Mouse (Mus musculus) gonadal fat pad, adult 2 months (tissue): ENCODE results near the gene Aadac. TPM values are rescaled to one million over a fixed set of nuclear protein-coding genes. Genes with fewer than 3 reads are reported as not detected.

Source experiments
- DNase-seq: peaks from one replicate; pipeline ENCODE4 v3.0.0-alpha.2; 2012; ENCODE audit warnings: low read depth
- polyA plus RNA-seq: library from polyadenylated mRNA; depleted of rRNA; stranded (reverse); fragments of >200 nt; gene quantifications from 2 replicates; pipeline ENCODE4 v1.2.3, GENCODE M21; 2012; rRNA removed

Gene Aadac
- polyA plus RNA-seq, result 0.92 and 2.1 TPM in 2 replicates

DNA sequence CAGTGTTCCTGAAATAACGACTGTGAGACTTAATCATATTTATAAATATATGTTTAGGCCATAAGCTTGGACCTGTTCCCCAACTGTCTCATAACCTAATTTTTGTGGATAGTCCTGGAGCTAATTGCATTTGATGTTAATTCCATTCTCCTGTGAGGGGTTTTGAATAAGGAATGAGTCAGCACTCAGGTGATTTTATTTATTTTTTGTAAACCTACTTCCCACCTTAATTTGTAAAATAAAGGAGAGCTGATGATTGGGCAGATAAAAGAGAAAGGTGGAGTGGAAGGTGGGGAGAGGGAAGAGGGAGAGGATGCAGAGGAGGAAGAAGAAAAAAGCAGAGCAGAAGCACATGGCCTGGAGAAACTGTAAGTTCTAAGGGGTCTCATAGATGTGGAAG, at the start of gene Aadac:
Gene Aadac (plus strand): TSS at position 301 of the 400 bp plus-strand sequence.
- no peak for DNase-seq

DNA sequence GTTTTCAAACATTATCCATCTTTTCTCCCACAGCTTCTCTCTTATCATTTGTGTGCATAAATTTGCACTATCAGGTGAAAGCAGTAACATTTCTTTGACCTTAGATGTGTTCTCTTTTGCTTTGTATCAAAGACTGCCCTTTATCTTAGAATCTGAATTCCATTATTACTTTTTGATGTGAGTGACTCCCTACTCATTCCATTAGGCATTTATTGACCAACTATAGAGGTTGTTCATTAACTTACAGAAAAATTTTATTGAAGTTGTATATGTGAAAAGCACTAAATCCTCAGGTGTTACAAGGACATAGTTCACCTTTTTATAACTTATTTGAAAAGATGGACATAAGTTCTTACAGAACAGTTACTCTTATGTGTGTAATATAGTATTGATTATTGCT, 21.9 kb upstream of the Aadac start:
- DNase-seq, result no peak

DNA sequence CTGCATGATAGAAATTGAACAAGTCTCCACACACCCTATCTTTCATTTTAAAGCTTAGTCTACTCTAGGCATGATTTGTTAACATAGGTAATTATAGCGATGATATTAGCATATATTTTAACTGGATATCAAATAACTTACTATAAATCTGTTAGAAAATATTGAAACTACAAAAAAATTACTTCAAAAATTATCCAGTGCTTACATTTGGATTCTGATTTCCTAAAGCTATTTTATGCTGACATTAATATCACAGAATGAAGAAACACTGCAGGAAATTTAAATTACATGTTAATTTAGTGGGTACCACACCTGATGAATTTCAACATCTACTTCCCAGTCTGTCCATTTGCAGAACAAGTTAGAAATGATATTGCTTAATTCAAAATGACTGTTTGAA, 19.1 kb upstream of the Aadac start, which contains the start of gene Aadacl2:
Gene Aadacl2 (plus strand): TSS at position 301 of the 400 bp plus-strand sequence.
- DNase-seq, result no peak

DNA sequence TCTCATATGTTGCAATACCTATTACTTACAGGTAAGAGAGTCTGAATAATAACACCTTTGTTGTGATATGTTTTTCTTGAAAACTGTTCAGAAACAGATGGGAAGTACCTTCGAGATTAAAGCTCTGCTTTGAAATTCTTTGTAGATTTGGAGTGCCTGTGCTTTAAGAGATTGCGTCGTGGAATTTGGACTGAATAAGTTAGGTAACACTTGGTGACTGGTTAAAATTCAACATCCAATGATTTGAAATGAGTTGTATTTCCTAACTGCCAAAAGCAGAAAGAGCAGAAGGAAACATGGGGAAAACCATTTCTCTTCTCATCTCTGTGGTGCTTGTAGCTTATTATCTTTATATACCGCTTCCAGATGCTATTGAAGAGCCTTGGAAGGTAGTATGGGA, 6.0 kb downstream of the Aadac start:
- DNase-seq, result no peak

DNA sequence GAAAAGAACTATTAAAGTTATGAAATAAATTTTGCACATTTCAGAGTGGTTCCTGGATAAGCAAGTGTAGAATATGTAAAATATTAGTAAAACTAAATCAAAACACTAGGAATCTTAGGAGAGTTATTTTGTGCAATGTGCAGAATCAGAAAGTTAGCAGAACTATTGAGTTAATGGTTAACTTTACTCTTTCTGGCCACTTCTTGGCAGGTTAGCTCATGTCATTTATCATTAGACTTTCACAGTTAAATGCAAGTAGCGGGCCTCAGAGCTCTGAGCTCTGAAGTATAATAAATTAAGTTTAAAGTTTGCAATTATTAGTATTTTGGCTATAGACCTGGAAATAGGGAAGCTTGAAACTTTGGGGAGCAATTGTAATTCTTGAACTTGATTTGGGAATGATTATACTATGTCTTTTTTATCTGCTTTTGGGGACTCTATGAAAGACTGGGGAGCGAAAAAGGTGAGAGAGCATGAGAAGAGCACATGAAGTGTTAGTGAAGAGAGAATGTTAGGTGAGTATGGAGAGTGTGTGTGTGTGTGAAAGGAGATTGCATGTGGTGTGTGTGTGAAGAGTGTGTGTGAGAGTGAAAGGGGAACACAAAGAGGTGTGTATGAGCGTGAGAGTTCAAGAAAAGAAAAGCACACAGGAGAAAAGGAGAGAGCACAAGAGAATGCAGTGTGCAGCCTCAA, 20.9 kb downstream of the Aadac start:
- no peak for DNase-seq

DNA sequence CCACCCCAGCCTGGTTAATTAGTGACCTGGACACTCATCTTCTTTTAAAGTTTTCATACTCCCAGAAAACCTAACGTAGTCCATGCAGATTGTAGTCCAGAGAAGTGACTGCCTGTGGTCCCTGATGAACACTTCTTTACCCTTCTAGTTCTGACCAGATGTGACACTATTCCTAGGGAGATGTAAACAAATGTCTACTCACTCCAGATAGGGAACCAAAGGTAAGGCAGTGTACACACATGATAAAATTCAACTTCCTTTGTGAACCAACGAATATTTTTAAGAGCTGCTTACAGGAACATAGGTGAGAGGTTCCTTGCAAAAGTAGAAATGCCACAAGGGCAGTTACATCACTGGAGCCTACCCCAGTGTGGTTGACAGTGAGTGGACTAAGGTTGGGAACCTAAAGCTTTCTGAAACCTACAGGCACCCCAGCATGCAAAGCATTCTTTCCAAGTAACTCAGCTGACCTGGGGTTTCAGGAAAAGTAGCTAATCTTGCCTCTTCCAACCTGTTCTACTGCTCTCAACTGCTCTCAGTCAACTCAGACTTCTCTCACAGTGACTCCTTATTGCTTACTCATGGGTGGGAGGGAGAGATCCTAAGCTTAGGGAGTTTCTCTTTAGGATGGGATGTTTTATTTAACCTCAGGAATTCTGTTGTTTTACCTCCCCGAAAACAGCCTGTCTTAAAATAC, 27.9 kb downstream of the Aadac start:
- no peak for DNase-seq

DNA sequence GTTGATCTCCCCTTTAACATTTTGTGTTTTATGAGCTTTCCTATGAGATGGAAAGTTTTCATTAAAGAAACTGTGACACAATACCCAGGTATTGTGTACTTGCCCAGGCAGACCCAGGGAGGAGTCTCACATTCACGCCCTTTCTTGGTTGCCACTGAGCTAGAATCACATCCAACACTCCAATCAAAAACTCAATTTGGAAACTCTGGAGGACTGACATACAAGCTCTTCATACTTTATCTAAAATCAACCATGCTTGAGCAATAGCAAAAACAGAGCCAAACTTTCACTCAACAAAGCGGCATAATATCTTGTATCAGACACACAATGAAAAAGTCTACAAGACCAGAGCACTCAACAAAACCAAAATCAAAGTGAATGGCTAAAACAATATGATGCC, 28.4 kb downstream of the Aadac start:
- DNase-seq, result no peak

DNA sequence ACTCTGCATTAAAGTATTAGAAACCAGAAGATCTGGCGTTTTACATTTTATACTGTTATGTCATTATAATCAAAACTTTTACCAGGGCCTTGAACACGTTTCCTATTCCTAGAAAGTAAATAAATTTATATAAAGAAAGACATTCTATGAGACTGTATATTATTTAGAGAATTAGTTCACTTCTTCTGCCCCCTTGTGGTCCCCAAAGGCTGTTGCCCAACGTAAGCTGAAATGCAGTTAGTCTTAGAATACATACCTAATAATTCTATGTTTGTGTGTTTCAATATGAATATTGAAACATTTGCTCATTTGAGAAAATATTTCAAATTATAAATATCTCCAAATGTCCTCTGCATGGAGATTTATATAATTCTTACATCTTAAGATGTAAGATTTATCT, 30.9 kb downstream of the Aadac start:
- no peak for DNase-seq

DNA sequence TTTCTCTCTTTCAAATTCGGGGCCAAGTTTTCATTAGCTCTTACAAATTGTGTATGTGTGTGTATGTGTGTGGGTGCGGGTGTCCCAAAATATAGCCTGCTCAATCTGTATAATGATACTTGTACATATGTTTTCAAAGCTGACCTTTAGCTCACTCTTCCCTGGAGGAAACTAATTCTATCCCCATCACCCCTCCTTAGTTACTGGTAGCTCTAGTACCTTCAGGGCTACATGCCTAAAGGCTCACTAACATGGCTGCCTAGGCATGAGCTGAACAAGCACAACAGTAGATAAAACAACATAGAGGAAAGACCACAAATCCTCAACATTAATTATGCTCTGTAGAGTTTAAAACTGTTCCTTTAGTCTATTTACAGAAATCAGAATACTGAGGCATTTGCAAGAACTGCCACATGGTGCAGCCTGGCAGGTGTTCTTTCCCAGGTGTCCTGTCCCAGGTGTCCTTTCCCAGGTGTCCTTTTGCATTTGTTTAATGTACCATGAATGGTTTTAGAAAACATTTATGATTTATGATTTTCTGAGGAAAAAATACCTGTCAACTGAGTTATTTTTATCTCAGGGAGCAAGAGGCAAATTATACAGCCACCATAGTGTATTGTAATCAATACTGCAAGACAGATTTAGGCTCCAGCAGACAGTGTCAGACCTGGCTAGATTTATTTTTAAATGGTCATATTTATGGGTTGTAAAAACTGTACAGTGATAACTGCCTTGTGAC, 31.7 kb downstream of the Aadac start:
- no peak for DNase-seq

DNA sequence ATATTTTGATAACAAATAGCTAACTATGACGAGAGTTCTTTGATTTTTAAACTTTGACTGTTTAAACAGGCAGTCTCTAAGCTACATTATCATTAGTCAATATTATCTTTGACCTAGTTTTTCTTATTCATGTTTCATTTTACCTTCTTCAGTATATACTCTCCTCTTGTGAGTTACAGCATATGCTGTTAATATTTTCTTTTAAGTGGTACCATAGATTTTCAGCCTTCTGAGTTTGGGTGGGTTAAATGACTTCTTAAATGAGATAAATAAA, 32.2 kb downstream of the Aadac start:
- no peak for DNase-seq

DNA sequence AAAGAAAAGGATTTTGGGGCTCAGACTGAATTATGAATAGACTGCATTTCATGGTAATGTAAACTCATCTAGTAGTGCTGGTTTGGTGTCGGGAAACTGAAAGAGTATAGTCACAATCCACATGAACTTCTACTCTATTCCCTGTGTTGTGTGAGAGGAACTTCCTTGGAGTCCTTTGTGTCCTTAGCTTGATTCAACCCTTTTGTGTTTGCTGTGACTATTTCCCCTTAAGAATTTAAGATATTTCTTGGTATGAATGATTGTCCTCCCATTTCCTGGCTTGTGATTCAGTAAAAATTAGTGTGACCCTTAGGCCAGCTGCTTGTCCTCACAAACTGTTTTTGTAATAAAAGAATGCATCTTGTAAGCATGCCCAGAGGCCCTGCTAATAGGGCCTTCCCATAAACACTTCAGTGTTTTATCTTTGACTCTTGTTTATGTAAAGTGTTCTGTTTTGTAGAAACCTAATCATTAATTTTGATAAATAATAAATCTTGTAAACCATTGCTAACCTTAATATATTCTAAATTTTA, 53.4 kb downstream of the Aadac start:
- no peak for DNase-seq

DNA sequence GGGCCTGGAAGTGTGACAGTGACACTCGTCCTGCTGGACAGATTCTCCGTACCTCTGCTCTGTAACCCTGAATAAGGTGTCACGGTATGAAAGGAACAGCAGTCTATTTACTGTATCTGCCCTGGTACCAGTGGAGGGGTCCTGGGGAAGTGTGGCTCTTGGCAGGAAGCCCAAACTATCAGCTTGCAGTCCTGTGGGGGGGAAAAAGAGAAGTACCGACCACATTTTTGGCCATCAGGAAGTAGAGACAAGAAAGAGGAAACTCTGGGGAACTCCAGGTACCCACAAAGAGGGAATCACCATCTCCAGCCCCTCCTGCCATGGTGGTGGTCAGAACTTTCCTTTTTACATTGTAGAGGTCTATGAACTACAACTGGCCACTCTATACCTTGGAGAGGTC, 55.1 kb downstream of the Aadac start:
- DNase-seq, result no peak

DNA sequence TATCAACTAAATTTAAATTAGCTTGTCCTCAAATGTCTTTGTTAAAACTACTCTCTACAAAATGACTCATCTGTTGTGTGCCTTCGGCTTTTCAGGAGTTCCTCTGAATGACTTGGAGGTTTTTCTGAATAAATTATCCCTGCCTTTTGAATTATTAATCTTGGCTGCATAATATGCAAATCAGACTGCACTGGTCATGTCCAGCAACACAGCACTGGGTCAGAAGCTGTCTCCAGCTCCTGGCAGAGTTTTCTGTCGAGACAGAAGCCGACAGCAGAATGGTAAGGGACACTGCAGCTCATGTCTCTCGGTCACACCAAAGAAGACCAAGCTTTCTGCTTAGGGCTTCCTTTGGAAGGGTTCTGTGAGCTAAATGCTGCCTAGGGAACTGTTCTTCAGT, 56.1 kb downstream of the Aadac start, which contains the start of gene Sucnr1:
Gene Sucnr1 (plus strand): TSS at position 222 of the 400 bp plus-strand sequence.
- DNase-seq, result no peak

DNA sequence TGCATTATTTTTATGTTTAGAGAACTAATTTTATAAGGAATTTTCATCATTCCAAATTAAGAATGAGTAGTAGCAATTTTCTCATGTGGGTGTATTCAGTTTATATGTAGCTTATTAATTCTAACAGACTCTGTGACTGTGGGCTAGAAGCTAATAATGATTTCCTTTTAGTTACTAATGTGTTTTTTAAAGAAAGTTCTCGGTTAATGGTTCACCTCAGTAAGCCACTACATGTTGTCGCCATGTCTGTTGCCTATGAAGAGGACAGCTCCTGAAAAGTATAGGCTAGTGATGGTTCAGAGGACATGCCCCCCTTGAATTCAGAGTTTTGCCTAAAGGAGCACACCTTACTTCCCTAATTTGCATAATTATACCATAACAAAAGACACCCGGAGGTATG, 57.2 kb downstream of the Aadac start:
- DNase-seq, result no peak

DNA sequence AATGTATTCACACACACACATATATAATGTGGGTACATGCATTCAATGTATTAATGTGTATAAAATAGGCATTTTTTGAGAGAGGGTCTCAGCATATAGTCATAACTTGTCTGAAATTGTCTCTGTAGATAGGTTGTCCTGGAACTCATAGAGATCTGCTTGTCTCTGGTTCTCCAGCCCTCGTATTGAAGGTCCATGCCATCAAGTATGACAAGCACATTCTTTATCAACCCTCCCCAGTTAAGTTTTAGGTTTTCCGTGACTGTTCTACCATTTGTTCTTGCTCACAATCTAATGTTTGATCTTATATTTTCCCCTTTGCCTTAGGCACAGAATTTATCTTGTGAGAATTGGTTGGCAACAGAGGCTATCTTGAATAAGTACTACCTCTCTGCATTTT, 60.2 kb downstream of the Aadac start:
- DNase-seq, result no peak

Other genes with a start within 250 kb of the Aadac start
- gene Gm8298, start 164.7 kb upstream of the Aadac start, polyA plus RNA-seq, result not detected in 2 replicates
- gene C130079G13Rik, start 100.5 kb upstream of the Aadac start, polyA plus RNA-seq, result not detected in 2 replicates
- gene Aadacl2, start 19.0 kb upstream of the Aadac start, polyA plus RNA-seq, result not detected in 2 replicates
- gene Sucnr1, start 56.2 kb downstream of the Aadac start, polyA plus RNA-seq, result 30.5 and 58.1 TPM in 2 replicates